Mouse (Mus musculus): ENCODE results near the gene Sema3a.

Gene Sema3a

GRCm38 (mm10) chr5:13318728-13319429 is 193.7 kb downstream of the Sema3a start:
- no peak for DNase-seq (ENCODE audit: low read depth, low spot score)

GRCm38 (mm10) chr5:13320138-13320537 is 194.9 kb downstream of the Sema3a start:
- no peak for DNase-seq (ENCODE audit: low read depth, low spot score)

GRCm38 (mm10) chr5:13327281-13327680 is 202.1 kb downstream of the Sema3a start:
- DNase-seq (ENCODE audit: low read depth, low spot score) = no peak

DNA sequence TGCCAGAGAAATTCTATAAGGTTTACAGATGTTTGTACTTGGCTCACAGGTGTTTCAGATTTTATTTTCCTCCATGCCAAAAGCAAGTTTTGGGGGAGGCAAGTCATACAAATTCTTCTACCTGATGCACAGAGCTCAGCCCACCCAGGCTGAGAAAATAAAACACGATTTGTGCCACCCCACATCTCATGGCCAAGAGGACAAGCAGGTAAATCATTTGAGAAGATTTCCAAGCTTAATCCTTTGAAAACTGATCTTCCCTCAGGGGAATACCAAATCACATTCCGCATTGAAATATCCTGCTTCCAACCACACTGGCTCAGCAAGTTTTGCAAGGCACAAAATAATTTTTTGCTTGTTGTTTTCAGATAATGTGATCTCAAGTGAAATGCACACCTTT is 206.2 kb downstream of the Sema3a start:
- no peak for DNase-seq (ENCODE audit: low read depth, low spot score)

GRCm38 (mm10) chr5:13337665-13338064 is 212.5 kb downstream of the Sema3a start:
- DNase-seq (ENCODE audit: low read depth, low spot score) = no peak

DNA sequence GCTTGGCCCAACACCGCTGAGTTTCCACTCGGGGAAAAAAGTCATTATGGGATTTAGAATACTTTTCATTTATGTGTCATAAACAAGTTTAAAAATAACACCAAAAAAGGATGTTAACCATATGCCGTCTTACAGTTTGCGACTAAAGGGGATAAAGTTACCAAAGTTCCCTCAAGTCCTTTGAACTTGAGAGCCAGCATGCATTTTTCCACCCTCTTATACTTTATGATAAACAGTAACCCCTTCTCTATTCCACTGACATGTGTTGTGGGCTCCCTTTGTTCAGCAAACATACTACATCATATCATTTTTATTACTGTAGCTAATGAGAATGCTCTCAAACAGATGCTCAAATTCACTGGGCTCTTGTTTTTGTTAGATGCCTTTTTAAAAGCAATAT is 221.9 kb downstream of the Sema3a start:
- no peak for DNase-seq (ENCODE audit: low read depth, low spot score)

DNA sequence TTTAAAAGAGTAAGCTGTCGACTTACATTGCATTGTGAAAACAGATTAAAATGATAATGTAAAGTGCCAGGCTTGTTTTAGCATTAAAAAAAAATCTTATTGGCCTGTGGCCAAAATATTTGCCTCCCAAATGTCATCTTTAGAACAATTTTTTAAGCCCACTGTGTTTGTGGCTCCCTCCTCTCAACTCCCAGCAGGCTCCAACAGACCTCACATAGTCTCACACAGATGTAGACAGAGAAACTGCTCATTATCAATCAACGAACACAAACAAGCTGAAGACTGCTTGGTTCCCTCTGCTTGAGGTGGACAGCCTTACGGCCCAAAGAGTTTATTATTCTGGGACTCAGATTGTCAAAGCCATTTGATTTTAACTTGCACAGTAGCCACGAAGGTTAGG is 226.4 kb downstream of the Sema3a start:
- DNase-seq (ENCODE audit: low read depth, low spot score) = no peak

GRCm38 (mm10) chr5:13352995-13353394 is 227.8 kb downstream of the Sema3a start:
- DNase-seq (ENCODE audit: low read depth, low spot score) = no peak

DNA sequence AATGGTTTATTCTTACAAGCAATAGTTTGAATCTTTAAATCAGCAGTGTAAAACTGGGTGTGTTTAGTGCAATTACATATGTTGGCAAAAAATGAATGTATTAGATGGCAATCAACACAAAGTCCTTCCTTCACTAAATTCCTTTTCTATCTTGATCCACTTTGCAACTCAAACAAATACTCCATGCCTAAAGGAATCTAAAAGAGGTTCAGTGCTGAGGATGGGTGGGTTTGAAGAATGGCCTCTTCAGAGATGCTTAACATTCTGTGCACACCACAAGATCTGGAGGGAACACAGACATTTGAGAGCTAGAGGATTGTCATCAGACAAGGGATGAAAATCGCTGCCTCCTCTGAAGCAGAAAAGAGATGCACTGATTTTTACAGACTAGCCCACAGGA is 228.3 kb downstream of the Sema3a start:
- no peak for DNase-seq (ENCODE audit: low read depth, low spot score)

DNA sequence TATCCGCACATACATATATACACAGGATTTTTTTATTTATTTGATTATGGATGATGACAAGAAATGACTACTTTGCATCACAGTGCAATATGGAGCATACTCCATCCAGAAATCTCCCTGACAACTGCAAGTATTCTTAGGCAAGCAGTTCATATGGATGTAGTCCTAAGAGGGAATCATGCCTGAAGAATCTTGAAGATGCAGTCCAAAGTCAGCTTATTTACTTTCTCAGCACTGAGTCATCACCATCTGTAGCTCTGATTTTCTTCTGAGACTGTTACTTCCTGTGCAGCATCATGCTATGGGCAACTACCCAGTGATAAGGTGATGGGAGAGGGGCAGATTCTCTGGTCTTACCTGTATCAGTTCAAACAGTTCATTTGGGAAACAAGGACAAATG is 229.7 kb downstream of the Sema3a start:
- DNase-seq (ENCODE audit: low read depth, low spot score) = no peak

DNA sequence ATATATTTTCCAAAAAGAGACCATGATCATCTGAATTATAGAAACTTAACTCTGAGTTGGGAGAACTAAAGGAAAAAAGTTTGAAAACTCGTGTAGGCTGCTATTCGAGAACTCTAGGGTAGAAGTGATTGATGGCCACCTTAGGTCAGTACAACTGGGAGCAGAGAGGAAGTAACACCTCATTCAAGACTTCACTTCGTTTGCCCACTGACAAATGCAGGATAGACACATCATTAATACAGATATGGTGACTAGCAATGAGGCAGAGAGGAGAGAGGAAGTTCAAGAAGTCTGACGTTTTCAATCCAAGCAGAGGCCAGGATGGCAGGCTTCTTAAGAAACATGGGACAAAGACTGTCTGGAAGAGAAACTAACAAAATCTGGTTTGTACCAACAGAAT is 233.6 kb downstream of the Sema3a start:
- no peak for DNase-seq (ENCODE audit: low read depth, low spot score)

DNA sequence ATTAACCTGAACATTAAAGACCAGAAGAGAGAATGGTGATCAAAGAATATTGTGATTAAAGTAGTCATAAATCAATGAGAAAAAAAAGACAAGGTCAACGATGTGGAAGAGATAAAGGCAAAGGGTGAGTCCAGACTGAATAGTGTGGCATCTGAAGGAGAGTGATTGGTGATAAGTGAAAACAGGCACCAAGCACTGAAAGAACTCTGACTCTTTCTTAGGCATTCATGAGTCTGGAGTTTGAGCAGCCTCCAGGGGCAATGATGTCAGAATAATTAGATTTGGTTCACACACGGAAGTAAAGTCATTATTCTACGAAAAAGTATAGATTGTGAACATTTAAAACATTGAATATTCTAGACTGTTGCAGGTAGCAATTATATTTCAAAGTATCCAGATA is 235.5 kb downstream of the Sema3a start:
- no peak for DNase-seq (ENCODE audit: low read depth, low spot score)

DNA sequence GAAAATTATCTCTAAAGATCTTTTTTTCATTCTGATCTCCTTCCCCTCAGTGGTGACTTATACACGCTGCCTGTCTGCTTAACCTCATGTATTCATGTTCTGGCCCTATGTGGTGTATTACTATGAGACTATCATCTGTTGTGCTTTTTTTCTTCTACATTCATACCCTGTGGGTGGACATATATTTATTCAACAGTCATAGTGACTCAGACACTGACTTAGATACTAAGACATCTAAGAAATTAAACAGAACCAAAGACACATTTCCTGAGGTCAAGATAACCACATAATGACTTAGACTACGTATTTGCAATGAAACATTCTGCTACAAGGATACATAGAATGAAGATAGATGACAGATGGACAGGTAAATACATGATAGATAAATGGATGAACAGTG is 239.9 kb downstream of the Sema3a start:
- DNase-seq (ENCODE audit: low read depth, low spot score) = no peak

DNA sequence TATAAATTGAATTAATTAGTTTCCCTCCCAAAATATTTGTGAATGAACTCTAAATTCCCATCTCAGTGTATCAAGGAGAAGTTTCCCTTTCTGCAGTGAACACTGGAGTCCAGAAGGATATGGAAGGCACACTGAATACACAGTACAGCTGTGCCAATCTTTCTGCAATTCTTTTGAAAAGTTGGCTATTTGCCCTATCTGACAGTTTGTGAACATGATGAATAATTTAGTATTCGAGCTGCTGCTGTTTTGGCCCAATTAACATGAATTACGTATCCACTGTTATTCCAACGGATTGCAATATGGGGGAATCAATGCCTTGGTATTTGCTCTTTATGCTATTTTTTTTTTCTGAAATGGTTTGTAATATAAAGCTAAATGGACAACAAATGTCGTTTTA is 254.0 kb downstream of the Sema3a start:
- no peak for DNase-seq (ENCODE audit: low read depth, low spot score)

GRCm38 (mm10) chr5:13384047-13384446 is 258.8 kb downstream of the Sema3a start:
- no peak for DNase-seq (ENCODE audit: low read depth, low spot score)

GRCm38 (mm10) chr5:13384714-13385113 is 259.5 kb downstream of the Sema3a start:
- no peak for DNase-seq (ENCODE audit: low read depth, low spot score)

GRCm38 (mm10) chr5:13386603-13387002 is 261.4 kb downstream of the Sema3a start:
- no peak for DNase-seq (ENCODE audit: low read depth, low spot score)

DNA sequence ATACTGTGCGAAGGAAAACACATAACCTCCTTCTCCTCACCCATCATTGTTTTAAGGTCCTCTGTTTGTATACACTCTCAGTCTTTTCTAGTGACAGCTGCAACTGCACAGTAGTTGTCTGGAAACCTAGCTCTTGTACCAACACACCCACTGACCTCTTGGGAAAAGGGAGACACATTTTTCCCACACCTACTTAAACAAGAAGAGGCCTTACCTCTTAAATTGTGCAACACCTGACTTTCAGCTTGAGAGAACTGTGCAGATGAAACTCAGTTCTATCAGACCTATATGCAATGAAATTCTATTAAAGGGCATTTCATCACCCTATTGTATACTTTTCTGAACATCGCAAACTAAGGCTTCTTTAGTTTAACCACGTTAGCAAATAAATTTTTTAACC is 262.5 kb downstream of the Sema3a start:
- DNase-seq (ENCODE audit: low read depth, low spot score) = no peak

DNA sequence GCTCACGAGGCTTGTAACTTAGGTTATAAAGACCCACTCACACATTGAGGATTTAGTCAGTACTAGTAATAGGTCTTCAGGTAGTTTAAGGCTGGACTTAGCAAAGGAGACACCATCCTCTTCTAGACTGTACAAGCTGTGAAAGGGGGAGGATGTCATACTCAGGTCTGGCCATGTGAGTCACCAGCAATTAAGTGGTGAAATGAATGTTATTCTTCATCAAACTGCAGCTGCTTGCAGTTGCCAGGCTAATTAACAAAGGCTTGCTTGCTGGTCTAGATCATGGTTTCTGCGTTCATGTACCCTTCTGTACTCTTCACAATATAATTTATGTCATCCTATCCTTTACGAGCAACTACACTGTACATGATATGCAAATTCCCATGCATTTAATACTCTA is 264.8 kb downstream of the Sema3a start:
- DNase-seq (ENCODE audit: low read depth, low spot score) = no peak

DNA sequence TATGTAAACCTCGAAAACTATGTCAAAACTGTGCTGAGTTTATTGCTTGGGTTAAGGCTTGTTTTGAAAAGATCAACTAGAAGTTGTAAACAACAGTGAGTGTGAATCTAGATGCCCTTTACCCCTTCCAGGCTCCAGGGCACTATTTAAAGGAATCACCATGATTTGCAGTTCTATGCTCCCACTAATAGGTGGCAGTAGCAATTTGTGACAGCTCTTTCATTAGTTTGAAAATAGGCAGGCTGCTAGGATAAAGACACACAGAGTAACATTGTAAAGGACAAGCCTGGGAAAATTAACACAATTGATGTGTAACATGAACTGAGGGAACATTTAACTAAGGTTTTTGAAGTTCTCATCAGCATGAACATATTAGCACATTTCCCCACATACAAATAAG is 280.2 kb downstream of the Sema3a start:
- DNase-seq (ENCODE audit: low read depth, low spot score) = peak; percentile 25

DNA sequence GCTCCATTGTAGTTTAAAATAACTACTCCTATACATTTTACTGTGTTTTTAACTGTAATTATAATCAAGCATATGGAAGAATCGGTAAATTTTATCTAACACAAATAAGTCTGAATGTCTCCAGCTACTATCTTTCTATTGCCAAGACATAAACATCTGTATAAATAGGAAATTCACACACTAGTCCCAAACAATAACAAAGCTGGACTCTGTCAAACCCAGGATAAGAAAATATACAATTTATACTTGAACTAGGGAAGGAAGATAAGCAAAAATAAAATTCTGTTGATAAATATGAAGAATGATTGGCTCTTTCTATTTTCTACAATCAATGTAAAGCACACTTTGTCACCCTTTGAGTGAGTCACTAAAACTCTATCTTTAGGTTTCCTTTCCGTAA is 280.9 kb downstream of the Sema3a start:
- no peak for DNase-seq (ENCODE audit: low read depth, low spot score)

DNA sequence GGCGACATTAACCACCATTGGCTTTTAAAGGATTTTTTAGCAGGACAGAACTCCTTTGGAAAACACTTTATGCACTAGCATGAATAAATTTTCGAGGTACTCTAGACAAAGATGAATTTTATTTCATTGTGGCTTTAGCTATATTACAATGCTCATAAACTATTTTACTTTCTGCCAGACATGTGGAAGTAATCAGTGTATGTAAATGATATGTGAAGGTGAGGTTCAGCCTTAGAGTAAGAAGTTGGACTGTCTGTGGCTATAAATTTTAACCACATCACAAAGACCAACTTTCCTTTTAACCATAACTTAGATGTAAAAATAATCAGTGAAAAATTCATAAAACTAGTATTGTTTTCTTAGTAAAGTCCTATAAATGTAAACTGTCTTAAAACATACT is 286.7 kb downstream of the Sema3a start:
- DNase-seq (ENCODE audit: low read depth, low spot score) = no peak

GRCm38 (mm10) chr5:13413915-13414525 is 288.8 kb downstream of the Sema3a start:
- DNase-seq (ENCODE audit: low read depth, low spot score) = no peak

Data from skeletal muscle tissue, adult 2 months (tissue).